Mouse (Mus musculus) lung, embryonic 15.5 days (tissue): ENCODE data around the gene Ccdc136. TPM values are rescaled to one million over a fixed set of nuclear protein-coding genes. Genes with fewer than 3 reads are reported as not detected.

Source experiments
- microRNA-seq: library from miRNA; unstranded; fragments of <30 nt; microRNA quantifications from one replicate; pipeline ENCODE4, GENCODE M21; 2016
- polyA plus RNA-seq: library from polyadenylated mRNA; unstranded; fragments of >200 nt; fragmentation: Nextera tagmentation; extraction: Ambion mirVana; gene quantifications from 2 replicates; pipeline ENCODE4 v1.2.1, GENCODE M21; 2015

Ccdc136 gene
- polyA plus RNA-seq, 1 experiment from 2014 or later, result 7.8 TPM

Small RNAs within 50 kb of the gene (microRNA-seq; reads per million reads assigned to microRNA genes)
- gene Gm26220 (not detected), gene Gm44354 (not detected)

Other genes starting within 250 kb of the Ccdc136 start
- 32.8 and 35.0 TPM in 2 replicates for gene Rbm28, start 231.3 kb upstream of the Ccdc136 start, polyA plus RNA-seq
- 0.78 and 0.87 TPM in 2 replicates for gene Prrt4, start 216.7 kb upstream of the Ccdc136 start, polyA plus RNA-seq
- 48.0 and 51.8 TPM in 2 replicates for gene Impdh1, start 179.9 kb upstream of the Ccdc136 start, polyA plus RNA-seq
- 45.6 and 46.2 TPM in 2 replicates for gene Hilpda, start 123.8 kb upstream of the Ccdc136 start, polyA plus RNA-seq
- gene Fam71f2, start 116.7 kb upstream of the Ccdc136 start, polyA plus RNA-seq, result 0.51 and 0.68 TPM in 2 replicates
- gene Fam71f1, start 77.2 kb upstream of the Ccdc136 start, polyA plus RNA-seq, result 0.11 TPM in 1 of 2 replicates, not detected in the other
- gene Calu, start 48.2 kb upstream of the Ccdc136 start, polyA plus RNA-seq, result 427 and 444 TPM in 2 replicates
- gene Opn1sw, start 7.8 kb upstream of the Ccdc136 start, polyA plus RNA-seq, result 0.44 and 0.77 TPM in 2 replicates
- gene Flnc, start 36.9 kb downstream of the Ccdc136 start, polyA plus RNA-seq, result 5.8 and 6.7 TPM in 2 replicates
- 201 and 209 TPM in 2 replicates for gene Atp6v1f, start 71.4 kb downstream of the Ccdc136 start, polyA plus RNA-seq
- gene Atp6v1fnb, start 75.1 kb downstream of the Ccdc136 start, polyA plus RNA-seq, result not detected in 2 replicates
- 14.0 and 14.1 TPM in 2 replicates for gene Kcp, start 111.6 kb downstream of the Ccdc136 start, polyA plus RNA-seq
- 4.4 and 6.2 TPM in 2 replicates for gene Irf5, start 130.3 kb downstream of the Ccdc136 start, polyA plus RNA-seq
- gene Tnpo3, start 213.6 kb downstream of the Ccdc136 start, polyA plus RNA-seq, result 81.8 and 83.2 TPM in 2 replicates